Mouse (Mus musculus): Measurements from ENCODE around the gene Slc15a5. TPM values are rescaled to one million over a fixed set of nuclear protein-coding genes. Genes with fewer than 3 reads are reported as not detected.

Gene Slc15a5
- polyA plus RNA-seq, 1 experiment: not detected

- Histone ChIP-seq H3K36me3 (ENCODE audit: control insufficient read depth, insufficient read depth, low read length, poor library complexity, severe bottlenecking) (no peaks in the 10 kb centered on the region), H3K27ac (ENCODE audit: insufficient read depth, low read length) (no peak overlapping the region), H3K9ac (ENCODE audit: low read depth, poor library complexity, severe bottlenecking) (no peak overlapping the region), H3K4me3 (ENCODE audit: low read depth, low read length) (no peak overlapping the region), H3K9me3 (replicated peaks; ENCODE audit: control insufficient read depth, insufficient read depth, low read length, poor library complexity, severe bottlenecking) (no peaks in the 10 kb centered on the region), H3K4me1 (ENCODE audit: control insufficient read depth, insufficient read depth, low read length) (no peaks in the 10 kb centered on the region), H3K27me3 (ENCODE audit: control insufficient read depth, insufficient read depth, low read length, poor library complexity, severe bottlenecking) (no peaks in the 10 kb centered on the region)
- TF ChIP-seq EP300 (IDR thresholded peaks at IDR 0.05; ENCODE audit: insufficient read depth, low read depth, low read length) (no peak), CTCF (IDR thresholded peaks at IDR 0.05; ENCODE audit: low read depth, low read length) (no peak), POLR2A (IDR thresholded peaks at IDR 0.05; ENCODE audit: insufficient read depth, low read length) (no peak)
Observed at GRCm38 (mm10) chr6:137940374-137941218, 139.1 kb downstream of the Slc15a5 start.

- H3K27me3 ChIP-seq (ENCODE audit: control insufficient read depth, insufficient read depth, low read length, poor library complexity, severe bottlenecking): no peaks in the 10 kb centered on the region
- H3K36me3 ChIP-seq (ENCODE audit: control insufficient read depth, insufficient read depth, low read length, poor library complexity, severe bottlenecking): no peaks in the 10 kb centered on the region
- no peaks in the 10 kb centered on the region for H3K4me1 ChIP-seq (ENCODE audit: control insufficient read depth, insufficient read depth, low read length)
- no peak overlapping the region for H3K4me3 ChIP-seq (ENCODE audit: low read depth, low read length)
- H3K9ac ChIP-seq (ENCODE audit: low read depth, poor library complexity, severe bottlenecking): no peak overlapping the region
- H3K27ac ChIP-seq (ENCODE audit: insufficient read depth, low read length): no peak overlapping the region
- TF ChIP-seq CTCF (IDR thresholded peaks at IDR 0.05; ENCODE audit: low read depth, low read length): no peak
- no peak for TF ChIP-seq EP300 (IDR thresholded peaks at IDR 0.05; ENCODE audit: insufficient read depth, low read depth, low read length)
- TF ChIP-seq POLR2A (IDR thresholded peaks at IDR 0.05; ENCODE audit: insufficient read depth, low read length): no peak
- H3K9me3 ChIP-seq (replicated peaks; ENCODE audit: control insufficient read depth, insufficient read depth, low read length, poor library complexity, severe bottlenecking): no peaks in the 10 kb centered on the region
Observed at GRCm38 (mm10) chr6:137937541-137937940, 142.2 kb downstream of the Slc15a5 start.

- Histone ChIP-seq H3K9me3 (replicated peaks; ENCODE audit: control insufficient read depth, insufficient read depth, low read length, poor library complexity, severe bottlenecking) (no peaks in the 10 kb centered on the region), H3K36me3 (ENCODE audit: control insufficient read depth, insufficient read depth, low read length, poor library complexity, severe bottlenecking) (no peaks in the 10 kb centered on the region), H3K27ac (ENCODE audit: insufficient read depth, low read length) (no peak overlapping the region), H3K4me1 (ENCODE audit: control insufficient read depth, insufficient read depth, low read length) (no peaks in the 10 kb centered on the region), H3K9ac (ENCODE audit: low read depth, poor library complexity, severe bottlenecking) (no peak overlapping the region), H3K27me3 (ENCODE audit: control insufficient read depth, insufficient read depth, low read length, poor library complexity, severe bottlenecking) (no peaks in the 10 kb centered on the region), H3K4me3 (ENCODE audit: low read depth, low read length) (no peak overlapping the region)
- TF ChIP-seq CTCF (IDR thresholded peaks at IDR 0.05; ENCODE audit: low read depth, low read length): no peak
- TF ChIP-seq POLR2A (IDR thresholded peaks at IDR 0.05; ENCODE audit: insufficient read depth, low read length): no peak
- no peak for TF ChIP-seq EP300 (IDR thresholded peaks at IDR 0.05; ENCODE audit: insufficient read depth, low read depth, low read length)
Observed at GRCm38 (mm10) chr6:137936268-137936667, 143.4 kb downstream of the Slc15a5 start.

- no peaks in the 10 kb centered on the region for H3K9me3 ChIP-seq (replicated peaks; ENCODE audit: control insufficient read depth, insufficient read depth, low read length, poor library complexity, severe bottlenecking)
- H3K9ac ChIP-seq (ENCODE audit: low read depth, poor library complexity, severe bottlenecking): no peak overlapping the region
- no peaks in the 10 kb centered on the region for H3K27me3 ChIP-seq (ENCODE audit: control insufficient read depth, insufficient read depth, low read length, poor library complexity, severe bottlenecking)
- H3K4me3 ChIP-seq (ENCODE audit: low read depth, low read length): no peak overlapping the region
- H3K4me1 ChIP-seq (ENCODE audit: control insufficient read depth, insufficient read depth, low read length): no peaks in the 10 kb centered on the region
- H3K36me3 ChIP-seq (ENCODE audit: control insufficient read depth, insufficient read depth, low read length, poor library complexity, severe bottlenecking): no peaks in the 10 kb centered on the region
- no peak for TF ChIP-seq CTCF (IDR thresholded peaks at IDR 0.05; ENCODE audit: low read depth, low read length)
- TF ChIP-seq EP300 (IDR thresholded peaks at IDR 0.05; ENCODE audit: insufficient read depth, low read depth, low read length): no peak
- TF ChIP-seq POLR2A (IDR thresholded peaks at IDR 0.05; ENCODE audit: insufficient read depth, low read length): no peak
- H3K27ac ChIP-seq (ENCODE audit: insufficient read depth, low read length): no peak overlapping the region
Observed at GRCm38 (mm10) chr6:137935857-137936256, 143.9 kb downstream of the Slc15a5 start.

GRCm38 (mm10) chr6:137935341-137935740 lies 144.4 kb downstream of the Slc15a5 start:
- no peaks in the 10 kb centered on the region for H3K4me1 ChIP-seq (ENCODE audit: control insufficient read depth, insufficient read depth, low read length)
- no peaks in the 10 kb centered on the region for H3K36me3 ChIP-seq (ENCODE audit: control insufficient read depth, insufficient read depth, low read length, poor library complexity, severe bottlenecking)
- no peak overlapping the region for H3K4me3 ChIP-seq (ENCODE audit: low read depth, low read length)
- TF ChIP-seq CTCF (IDR thresholded peaks at IDR 0.05; ENCODE audit: low read depth, low read length) (no peak), EP300 (IDR thresholded peaks at IDR 0.05; ENCODE audit: insufficient read depth, low read depth, low read length) (no peak), POLR2A (IDR thresholded peaks at IDR 0.05; ENCODE audit: insufficient read depth, low read length) (no peak)
- no peaks in the 10 kb centered on the region for H3K9me3 ChIP-seq (replicated peaks; ENCODE audit: control insufficient read depth, insufficient read depth, low read length, poor library complexity, severe bottlenecking)
- no peak overlapping the region for H3K27ac ChIP-seq (ENCODE audit: insufficient read depth, low read length)
- H3K27me3 ChIP-seq (ENCODE audit: control insufficient read depth, insufficient read depth, low read length, poor library complexity, severe bottlenecking): no peaks in the 10 kb centered on the region
- H3K9ac ChIP-seq (ENCODE audit: low read depth, poor library complexity, severe bottlenecking): no peak overlapping the region
